Mouse (Mus musculus) hindbrain, embryonic 16.5 days (tissue): ENCODE data around the gene Bok. TPM values are rescaled to one million over a fixed set of nuclear protein-coding genes. Genes with fewer than 3 reads are reported as not detected.

ENCODE experiments used
- ATAC-seq: fragments of 200-750 bp; cut with Nextera tagmentation; 2 replicates; pipeline ENCODE4 v1.8.0; 2017; ENCODE audit warnings: moderate TSS enrichment, moderate library complexity
- H3K27ac ChIP-seq: fragments of 300-500 bp; sonication (generic); 2 replicates; pipeline ENCODE4 v1.5.1; 2014; ENCODE audit warnings: low read depth, mild to moderate bottlenecking, control low read depth, low read length, moderate library complexity
- H3K27me3 ChIP-seq: fragments of 300-500 bp; sonication (generic); replicated peaks from 2 replicates; pipeline ENCODE4 v1.6.1; 2014; ENCODE audit warnings: low read length; ENCODE audit not compliant: control insufficient read depth, insufficient read depth
- H3K36me3 ChIP-seq: fragments of 300-500 bp; sonication (generic); 2 replicates; pipeline ENCODE4 v1.6.1; 2014; ENCODE audit warnings: mild to moderate bottlenecking, low read length, moderate library complexity, mixed read lengths; ENCODE audit not compliant: control insufficient read depth, insufficient read depth
- H3K4me1 ChIP-seq: fragments of 300-500 bp; sonication (generic); 2 replicates; pipeline ENCODE4 v1.6.1; 2014; ENCODE audit warnings: low read depth, low read length; ENCODE audit not compliant: control insufficient read depth, insufficient read depth
- H3K4me2 ChIP-seq: fragments of 300-500 bp; sonication (generic); 2 replicates; pipeline ENCODE4 v1.6.1; 2014; ENCODE audit warnings: mild to moderate bottlenecking, low read length, control low read depth, moderate library complexity
- H3K4me3 ChIP-seq: fragments of 300-500 bp; sonication (generic); 2 replicates; pipeline ENCODE4 v1.5.1; 2014; ENCODE audit warnings: mild to moderate bottlenecking, low read length, control low read depth, moderate library complexity
- H3K9ac ChIP-seq: fragments of 300-500 bp; sonication (generic); 2 replicates; pipeline ENCODE4 v1.6.1; 2014; ENCODE audit warnings: low read depth, mild to moderate bottlenecking, control low read depth, low read length, moderate library complexity
- H3K9me3 ChIP-seq: fragments of 300-500 bp; sonication (generic); 2 replicates; pipeline ENCODE4 v1.6.1; 2014; ENCODE audit warnings: mild to moderate bottlenecking, low read length, moderate library complexity; ENCODE audit not compliant: control insufficient read depth
- WGBS: fragments of 180-500 bp; shearing (Covaris S2); extraction: QIAGEN DNeasy Blood & Tissue Kit; methylation state at CpG from one replicate; pipeline ENCODE4 v1.1.7; 2014; 5-methylcytosine and 5-hydroxymethylcytosine counted together
- polyA plus RNA-seq: library from polyadenylated mRNA; unstranded; fragments of >200 nt; fragmentation: Nextera tagmentation; extraction: Ambion mirVana; gene quantifications from 2 replicates; pipeline ENCODE4 v1.2.1, GENCODE M21; 2015

Gene Bok
- polyA plus RNA-seq, 1 experiment from 2014 or later: 109 TPM

GRCm38 (mm10) chr1:93686961-93687320 lies 1.5 kb downstream of the Bok start:
- H3K4me1 ChIP-seq: peaks cover 11% of the 10 kb centered on the region
- no peak for ATAC-seq
- H3K36me3 ChIP-seq: no peaks in the 10 kb centered on the region
- H3K27me3 ChIP-seq: no peaks in the 10 kb centered on the region
- peak overlapping the region; percentile 84 for H3K9ac ChIP-seq
- 40% methylated on average over 3 of the region's 3 CpGs for WGBS
- H3K27ac ChIP-seq: peak overlapping the region; percentile 57
- peak overlapping the region; percentile 59 for H3K4me3 ChIP-seq
- H3K4me2 ChIP-seq: peak overlapping the region; percentile 85
- no peaks in the 10 kb centered on the region for H3K9me3 ChIP-seq

- Histone ChIP-seq H3K36me3 (no peaks in the 10 kb centered on the region), H3K4me2 (peak overlapping the region; percentile 11; the same call in 1 of the 2 replicates), H3K27me3 (no peaks in the 10 kb centered on the region), H3K9ac (no peak overlapping the region), H3K4me3 (no peak overlapping the region), H3K4me1 (peaks cover 11% of the 10 kb centered on the region), H3K27ac (no peak overlapping the region), H3K9me3 (no peaks in the 10 kb centered on the region)
- ATAC-seq: no peak
- 53% methylated on average over 8 of the region's 8 CpGs for WGBS
Observed at GRCm38 (mm10) chr1:93688154-93688553, 2.7 kb downstream of the Bok start.

DNA sequence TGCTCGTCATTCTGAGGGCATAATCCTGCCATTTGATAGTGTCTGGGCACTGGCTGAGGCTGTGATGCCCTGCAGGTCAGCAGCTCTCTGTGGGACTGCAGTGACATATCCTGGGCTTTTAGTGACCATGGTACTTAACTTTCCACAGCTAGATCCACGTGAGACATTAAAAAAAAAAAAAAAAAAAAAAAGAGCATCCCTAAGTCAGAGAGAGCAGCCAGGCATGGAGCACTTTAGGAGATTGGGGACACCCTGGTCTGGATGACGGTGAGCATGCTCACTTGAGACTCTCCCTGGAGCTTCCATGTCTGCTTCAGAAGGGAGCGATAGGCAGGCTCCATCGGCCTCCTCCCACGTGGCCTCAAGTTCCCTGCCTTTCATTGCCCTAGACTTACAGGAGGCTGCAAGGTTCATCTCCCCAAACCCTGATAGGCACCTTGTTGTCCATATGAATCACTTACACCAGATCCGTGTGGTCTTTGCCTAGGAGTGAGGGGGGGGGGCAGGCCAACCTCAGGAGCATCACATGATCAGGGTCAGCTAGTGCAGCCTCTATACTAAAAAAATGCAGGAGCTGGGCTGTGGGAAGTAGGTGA lies 4.5 kb downstream of the Bok start:
- H3K9ac ChIP-seq: no peak overlapping the region
- 81% methylated on average over 7 of the region's 7 CpGs for WGBS
- peaks cover 11% of the 10 kb centered on the region for H3K4me1 ChIP-seq
- no peak overlapping the region for H3K4me3 ChIP-seq
- no peaks in the 10 kb centered on the region for H3K27me3 ChIP-seq
- H3K36me3 ChIP-seq: peaks cover 3% of the 10 kb centered on the region; the same call in 1 of the 2 replicates
- no peak overlapping the region for H3K27ac ChIP-seq
- no peaks in the 10 kb centered on the region for H3K9me3 ChIP-seq
- H3K4me2 ChIP-seq: no peak overlapping the region
- no peak for ATAC-seq

DNA sequence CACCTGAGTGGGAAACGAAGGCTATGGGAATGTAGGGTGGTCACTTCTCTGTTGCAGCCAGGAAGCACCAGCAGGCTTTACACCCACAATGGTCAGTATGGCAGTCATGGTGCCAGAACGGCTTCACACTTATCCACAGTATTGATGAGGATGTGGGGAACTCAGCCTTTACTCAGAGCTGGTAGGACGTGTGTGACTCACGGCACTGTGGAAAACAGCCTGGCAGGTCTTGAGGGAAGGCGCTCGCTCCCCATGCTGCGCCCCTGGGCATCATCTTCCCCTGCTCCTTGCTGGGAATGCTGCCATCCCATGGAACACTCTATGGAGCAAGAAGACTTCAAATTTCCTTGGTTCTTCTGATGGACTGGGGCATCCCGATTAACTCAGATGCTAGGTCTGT lies 5.6 kb downstream of the Bok start:
- Histone ChIP-seq H3K27me3 (no peaks in the 10 kb centered on the region), H3K9me3 (no peaks in the 10 kb centered on the region), H3K27ac (no peak overlapping the region), H3K4me1 (peaks cover 8% of the 10 kb centered on the region), H3K4me3 (no peak overlapping the region), H3K9ac (no peak overlapping the region), H3K36me3 (peaks cover 14% of the 10 kb centered on the region), H3K4me2 (no peak overlapping the region)
- 95% methylated on average over 8 of the region's 8 CpGs for WGBS
- no peak for ATAC-seq

GRCm38 (mm10) chr1:93691786-93692357 lies 6.4 kb downstream of the Bok start:
- Histone ChIP-seq H3K4me1 (peaks cover 8% of the 10 kb centered on the region), H3K36me3 (peaks cover 15% of the 10 kb centered on the region), H3K4me2 (no peak overlapping the region), H3K27ac (no peak overlapping the region), H3K9me3 (no peaks in the 10 kb centered on the region), H3K27me3 (no peaks in the 10 kb centered on the region), H3K9ac (no peak overlapping the region), H3K4me3 (no peak overlapping the region)
- ATAC-seq: no peak
- WGBS: 68% methylated on average over 10 of the region's 10 CpGs

DNA sequence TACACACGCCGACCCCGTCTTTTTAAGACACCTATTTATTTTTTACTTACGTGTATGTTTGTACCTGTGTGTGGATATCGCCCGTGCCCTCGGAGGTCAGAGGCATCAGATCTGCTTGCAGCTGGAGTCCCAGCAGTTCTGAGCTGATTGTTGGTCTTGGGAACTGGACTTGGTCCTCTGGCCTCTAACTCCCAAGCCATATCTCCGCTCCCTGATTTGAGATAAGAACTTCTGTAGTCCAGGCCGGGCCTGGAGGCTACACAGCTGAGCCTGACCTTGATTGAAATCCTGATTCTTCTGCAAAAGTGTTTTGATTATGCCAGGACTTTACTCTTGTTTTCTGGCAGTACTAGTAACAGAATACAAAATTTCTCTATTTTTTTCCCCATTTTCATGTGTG lies 7.3 kb downstream of the Bok start:
- Histone ChIP-seq H3K27ac (no peak overlapping the region), H3K36me3 (peaks cover 15% of the 10 kb centered on the region), H3K4me1 (no peaks in the 10 kb centered on the region; the same call in 1 of the 2 replicates), H3K4me2 (no peak overlapping the region), H3K9ac (no peak overlapping the region), H3K4me3 (no peak overlapping the region), H3K9me3 (no peaks in the 10 kb centered on the region), H3K27me3 (no peaks in the 10 kb centered on the region)
- 96% methylated on average over 9 of the region's 9 CpGs for WGBS
- no peak for ATAC-seq

DNA sequence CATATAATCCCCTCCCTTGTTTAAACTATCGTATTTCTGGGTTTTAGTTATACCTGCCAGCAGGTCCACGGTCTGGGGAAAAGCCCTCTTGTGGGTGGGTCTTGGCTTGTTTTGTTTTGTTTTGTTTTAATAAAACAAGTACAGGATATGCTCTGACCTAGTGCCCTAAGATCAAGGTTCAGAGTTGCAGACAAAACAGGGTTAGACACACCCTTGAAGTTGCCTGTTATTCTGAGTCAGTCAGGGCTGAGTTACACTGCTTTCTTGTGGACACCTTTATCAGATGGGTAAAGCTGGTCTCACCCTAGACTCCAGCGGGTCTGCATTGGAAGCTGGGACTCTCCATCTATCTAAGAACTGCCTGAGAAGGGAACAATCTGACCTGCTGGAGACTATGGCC lies 8.0 kb downstream of the Bok start:
- Histone ChIP-seq H3K9me3 (no peaks in the 10 kb centered on the region), H3K36me3 (peaks cover 15% of the 10 kb centered on the region), H3K4me2 (no peak overlapping the region), H3K4me3 (no peak overlapping the region), H3K27ac (no peak overlapping the region), H3K27me3 (no peaks in the 10 kb centered on the region), H3K4me1 (no peaks in the 10 kb centered on the region), H3K9ac (no peak overlapping the region)
- no peak for ATAC-seq
- WGBS: 84% methylated on average over 3 of the region's 3 CpGs

DNA sequence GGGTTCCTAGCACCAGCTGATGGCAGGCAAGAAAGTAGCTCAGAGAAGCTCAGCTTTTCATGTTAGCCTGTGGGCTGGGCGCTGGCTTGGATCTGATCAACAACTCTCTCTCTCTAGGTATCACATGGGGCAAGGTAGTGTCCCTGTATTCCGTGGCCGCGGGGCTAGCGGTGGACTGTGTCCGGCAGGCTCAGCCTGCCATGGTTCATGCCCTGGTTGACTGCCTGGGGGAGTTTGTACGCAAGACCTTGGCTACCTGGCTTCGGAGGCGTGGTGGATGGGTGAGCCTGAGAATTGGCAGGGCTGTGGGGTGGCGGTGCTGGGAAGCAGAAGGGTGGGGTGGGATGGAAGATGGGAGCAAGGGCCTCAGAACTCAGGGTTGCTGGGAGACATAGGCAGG lies 8.5 kb downstream of the Bok start:
- H3K4me2 ChIP-seq: no peak overlapping the region
- H3K27ac ChIP-seq: no peak overlapping the region
- no peaks in the 10 kb centered on the region for H3K4me1 ChIP-seq
- WGBS: 98% methylated on average over 10 of the region's 10 CpGs
- H3K4me3 ChIP-seq: no peak overlapping the region
- ATAC-seq: no peak
- H3K9ac ChIP-seq: no peak overlapping the region
- H3K36me3 ChIP-seq: peaks cover 15% of the 10 kb centered on the region
- no peaks in the 10 kb centered on the region for H3K27me3 ChIP-seq
- no peaks in the 10 kb centered on the region for H3K9me3 ChIP-seq

GRCm38 (mm10) chr1:93694966-93695365 lies 9.5 kb downstream of the Bok start:
- peaks cover 15% of the 10 kb centered on the region for H3K36me3 ChIP-seq
- no peak overlapping the region for H3K9ac ChIP-seq
- peak overlapping the region; percentile 32; the same call in 1 of the 2 replicates for H3K27ac ChIP-seq
- no peak for ATAC-seq
- H3K4me3 ChIP-seq: no peak overlapping the region
- WGBS: 78% methylated on average over 6 of the region's 6 CpGs
- no peaks in the 10 kb centered on the region for H3K4me1 ChIP-seq
- no peaks in the 10 kb centered on the region for H3K9me3 ChIP-seq
- no peak overlapping the region for H3K4me2 ChIP-seq
- no peaks in the 10 kb centered on the region for H3K27me3 ChIP-seq
